Mouse (Mus musculus): ENCODE measurements around the gene Atg101. TPM values are rescaled to one million over a fixed set of nuclear protein-coding genes. Genes with fewer than 3 reads are reported as not detected.
A peak's percentile ranks its signal among the peaks of the same experiment; 100 is the strongest.

Atg101 gene
- polyA plus RNA-seq, 2 experiments, result 47.2 to 56.0 TPM

- TF ChIP-seq POLR2A (IDR thresholded peaks at IDR 0.05; ENCODE audit: borderline replicate concordance, extremely low read depth, insufficient read depth, insufficient read length), result no peak
- ATAC-seq (ENCODE audit: low FRiP score, low read depth) (no peak), DNase-seq (ENCODE audit: low spot score) (no peak)
- Histone ChIP-seq H3K4me2 (replicated peaks; ENCODE audit: low read depth, low read length, severe bottlenecking) (no peak overlapping the region), H3K36me3 (ENCODE audit: control insufficient read depth, insufficient read depth, low read length) (peaks cover 46% of the 10 kb centered on the region), H3K4me3 (replicated peaks; ENCODE audit: low read length) (no peak overlapping the region), H3K9ac (ENCODE audit: low read depth, low read length, severe bottlenecking) (no peak overlapping the region), H3K27me3 (ENCODE audit: control insufficient read depth, insufficient read depth, low read length) (no peaks in the 10 kb centered on the region), H3K4me1 (ENCODE audit: control insufficient read depth, insufficient read depth, low read length) (peaks cover 19% of the 10 kb centered on the region), H3K27ac (replicated peaks; ENCODE audit: low read depth, low read length) (no peak overlapping the region), H3K9me3 (ENCODE audit: control insufficient read depth, low read length) (no peaks in the 10 kb centered on the region)
- WGBS, result 90% methylated on average over 29 of the region's 29 CpGs
Measured at GRCm38 (mm10) chr15:101270101-101270820, 13.8 kb upstream of the Atg101 start.

GRCm38 (mm10) chr15:101271107-101271506 is 13.0 kb upstream of the Atg101 start:
- Histone ChIP-seq H3K9me3 (ENCODE audit: control insufficient read depth, low read length) (no peaks in the 10 kb centered on the region), H3K4me3 (replicated peaks; ENCODE audit: low read length) (no peak overlapping the region), H3K9ac (ENCODE audit: low read depth, low read length, severe bottlenecking) (no peak overlapping the region), H3K4me1 (ENCODE audit: control insufficient read depth, insufficient read depth, low read length) (peaks cover 11% of the 10 kb centered on the region), H3K27me3 (ENCODE audit: control insufficient read depth, insufficient read depth, low read length) (no peaks in the 10 kb centered on the region), H3K27ac (replicated peaks; ENCODE audit: low read depth, low read length) (no peak overlapping the region), H3K4me2 (replicated peaks; ENCODE audit: low read depth, low read length, severe bottlenecking) (no peak overlapping the region), H3K36me3 (ENCODE audit: control insufficient read depth, insufficient read depth, low read length) (peaks cover 46% of the 10 kb centered on the region)
- 63% methylated on average over 3 of the region's 3 CpGs for WGBS
- no peak for TF ChIP-seq POLR2A (IDR thresholded peaks at IDR 0.05; ENCODE audit: borderline replicate concordance, extremely low read depth, insufficient read depth, insufficient read length)
- no peak for ATAC-seq (ENCODE audit: low FRiP score, low read depth)
- no peak for DNase-seq (ENCODE audit: low spot score)

- no peak for ATAC-seq (ENCODE audit: low FRiP score, low read depth)
- Histone ChIP-seq H3K9me3 (ENCODE audit: control insufficient read depth, low read length) (no peaks in the 10 kb centered on the region), H3K9ac (ENCODE audit: low read depth, low read length, severe bottlenecking) (no peak overlapping the region), H3K27me3 (ENCODE audit: control insufficient read depth, insufficient read depth, low read length) (no peaks in the 10 kb centered on the region), H3K27ac (replicated peaks; ENCODE audit: low read depth, low read length) (no peak overlapping the region), H3K36me3 (ENCODE audit: control insufficient read depth, insufficient read depth, low read length) (peaks cover 46% of the 10 kb centered on the region), H3K4me2 (replicated peaks; ENCODE audit: low read depth, low read length, severe bottlenecking) (no peak overlapping the region), H3K4me1 (ENCODE audit: control insufficient read depth, insufficient read depth, low read length) (peaks cover 9% of the 10 kb centered on the region; the same call in 1 of the 2 replicates), H3K4me3 (replicated peaks; ENCODE audit: low read length) (no peak overlapping the region)
- TF ChIP-seq POLR2A (IDR thresholded peaks at IDR 0.05; ENCODE audit: borderline replicate concordance, extremely low read depth, insufficient read depth, insufficient read length), result no peak
- WGBS, result 86% methylated on average over 15 of the region's 15 CpGs
- DNase-seq (ENCODE audit: low spot score), result no peak
Measured at GRCm38 (mm10) chr15:101271513-101271912, 12.6 kb upstream of the Atg101 start.

- no peaks in the 10 kb centered on the region for H3K9me3 ChIP-seq (ENCODE audit: control insufficient read depth, low read length)
- H3K4me2 ChIP-seq (replicated peaks; ENCODE audit: low read depth, low read length, severe bottlenecking), result no peak overlapping the region
- no peak for DNase-seq (ENCODE audit: low spot score)
- no peaks in the 10 kb centered on the region for H3K27me3 ChIP-seq (ENCODE audit: control insufficient read depth, insufficient read depth, low read length)
- H3K27ac ChIP-seq (replicated peaks; ENCODE audit: low read depth, low read length), result no peak overlapping the region
- H3K36me3 ChIP-seq (ENCODE audit: control insufficient read depth, insufficient read depth, low read length), result peaks cover 46% of the 10 kb centered on the region
- no peak for TF ChIP-seq POLR2A (IDR thresholded peaks at IDR 0.05; ENCODE audit: borderline replicate concordance, extremely low read depth, insufficient read depth, insufficient read length)
- 79% methylated on average over 6 of the region's 6 CpGs for WGBS
- H3K4me1 ChIP-seq (ENCODE audit: control insufficient read depth, insufficient read depth, low read length), result peaks cover 20% of the 10 kb centered on the region
- ATAC-seq (ENCODE audit: low FRiP score, low read depth), result no peak
- no peak overlapping the region for H3K4me3 ChIP-seq (replicated peaks; ENCODE audit: low read length)
- H3K9ac ChIP-seq (ENCODE audit: low read depth, low read length, severe bottlenecking), result no peak overlapping the region
Measured at GRCm38 (mm10) chr15:101274380-101274779, 9.7 kb upstream of the Atg101 start.

- DNase-seq (ENCODE audit: low spot score), result peak; percentile 20
- no peak overlapping the region for H3K4me2 ChIP-seq (replicated peaks; ENCODE audit: low read depth, low read length, severe bottlenecking)
- H3K36me3 ChIP-seq (ENCODE audit: control insufficient read depth, insufficient read depth, low read length), result peaks cover 23% of the 10 kb centered on the region
- no peak for TF ChIP-seq POLR2A (IDR thresholded peaks at IDR 0.05; ENCODE audit: borderline replicate concordance, extremely low read depth, insufficient read depth, insufficient read length)
- peaks cover 20% of the 10 kb centered on the region for H3K4me1 ChIP-seq (ENCODE audit: control insufficient read depth, insufficient read depth, low read length)
- H3K9me3 ChIP-seq (ENCODE audit: control insufficient read depth, low read length), result no peaks in the 10 kb centered on the region
- H3K4me3 ChIP-seq (replicated peaks; ENCODE audit: low read length), result no peak overlapping the region
- H3K27me3 ChIP-seq (ENCODE audit: control insufficient read depth, insufficient read depth, low read length), result no peaks in the 10 kb centered on the region
- 64% methylated on average over 11 of the region's 11 CpGs for WGBS
- no peak for ATAC-seq (ENCODE audit: low FRiP score, low read depth)
- no peak overlapping the region for H3K9ac ChIP-seq (ENCODE audit: low read depth, low read length, severe bottlenecking)
- peak overlapping the region; percentile 77 for H3K27ac ChIP-seq (replicated peaks; ENCODE audit: low read depth, low read length)
Measured at GRCm38 (mm10) chr15:101277351-101277899, 6.6 kb upstream of the Atg101 start.

All from limb, embryonic 14.5 days (tissue).